Mouse (Mus musculus) megakaryocyte, embryonic 14.5 days (primary cell): ENCODE data around the gene Lsp1.

Source experiments
- FLI1 ChIP-seq: IDR thresholded peaks from 2 replicates; pipeline ENCODE4 v1.6.1; 2012; ENCODE audit warnings: low read length, inconsistent platforms, mixed read lengths
- GATA1 ChIP-seq: IDR thresholded peaks from 3 replicates; pipeline ENCODE4 v1.6.1; 2012; ENCODE audit warnings: mixed read lengths, low read length, inconsistent platforms, borderline replicate concordance

DNA sequence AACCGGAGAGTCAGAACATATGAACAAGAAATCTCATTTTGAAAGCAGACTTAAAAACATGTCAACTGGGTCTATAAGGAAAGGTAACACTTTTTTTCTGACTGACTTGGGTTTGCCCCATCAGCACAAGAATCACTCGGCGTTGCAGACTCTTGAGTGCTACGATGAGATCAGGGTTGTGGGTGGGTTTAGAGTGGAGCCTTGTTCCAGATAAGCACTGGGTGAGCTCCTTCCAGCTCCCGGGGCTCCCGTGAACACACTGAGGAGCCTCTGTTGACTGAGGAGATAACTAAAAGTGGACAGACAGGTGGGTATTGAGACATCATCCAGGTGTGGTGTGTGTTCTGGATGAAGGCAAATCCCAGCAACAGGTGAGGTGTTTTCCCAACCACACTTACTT, 47.3 kb upstream of the Lsp1 start:
- TF ChIP-seq GATA1, result no peak
- no peak for TF ChIP-seq FLI1
